Mouse (Mus musculus) forebrain, postnatal 0 days (tissue): Measurements from ENCODE around the gene 2810006K23Rik. TPM values are rescaled to one million over a fixed set of nuclear protein-coding genes. Genes with fewer than 3 reads are reported as not detected.
A peak's percentile ranks its signal among the peaks of the same experiment; 100 is the strongest.

Experiments
- ATAC-seq: fragments of 200-750 bp; cut with Nextera tagmentation; 2 replicates; pipeline ENCODE4 v1.8.0; 2017; ENCODE audit warnings: mild to moderate bottlenecking, moderate library complexity
- DNase-seq: peaks from one replicate; pipeline ENCODE4 v3.0.0-alpha.2; 2015
- H3K27ac ChIP-seq: fragments of 300-500 bp; sonication (generic); 2 replicates; pipeline ENCODE4 v1.5.1; 2014; ENCODE audit warnings: low read depth, mild to moderate bottlenecking, antibody characterized with exemption, low read length, moderate library complexity, mixed read lengths
- H3K27me3 ChIP-seq: fragments of 300-500 bp; sonication (generic); 2 replicates; pipeline ENCODE4 v1.6.1; 2014; ENCODE audit warnings: mild to moderate bottlenecking, low read length, mixed read lengths; ENCODE audit not compliant: insufficient read depth
- H3K36me3 ChIP-seq: fragments of 300-500 bp; sonication (generic); 2 replicates; pipeline ENCODE4 v1.6.1; 2014; ENCODE audit warnings: mild to moderate bottlenecking, moderate library complexity; ENCODE audit not compliant: insufficient read depth
- H3K4me1 ChIP-seq: fragments of 300-500 bp; sonication (generic); 2 replicates; pipeline ENCODE4 v1.6.1; 2014; ENCODE audit warnings: antibody characterized with exemption; ENCODE audit not compliant: insufficient read depth
- H3K4me2 ChIP-seq: fragments of 300-500 bp; sonication (generic); 2 replicates; pipeline ENCODE4 v1.6.1; 2014; ENCODE audit warnings: low read depth, mild to moderate bottlenecking, moderate library complexity
- H3K4me3 ChIP-seq: fragments of 300-500 bp; sonication (generic); 2 replicates; pipeline ENCODE4 v1.5.1; 2014; ENCODE audit warnings: low read depth, low read length, mixed read lengths
- H3K9ac ChIP-seq: fragments of 300-500 bp; sonication (generic); 2 replicates; pipeline ENCODE4 v1.6.1; 2014; ENCODE audit warnings: mild to moderate bottlenecking
- H3K9me3 ChIP-seq: fragments of 300-500 bp; sonication (generic); 2 replicates; pipeline ENCODE4 v1.6.1; 2016; ENCODE audit warnings: low read length
- CTCF ChIP-seq: sonication (generic); IDR thresholded peaks from 2 replicates; pipeline ENCODE4 v1.5.1; 2016; ENCODE audit warnings: antibody characterized with exemption, control low read depth, low read depth
- WGBS: fragments of 180-500 bp; shearing (Covaris S2); extraction: QIAGEN DNeasy Blood & Tissue Kit; methylation state at CpG from one replicate; pipeline ENCODE4 v1.1.7; 2014; 5-methylcytosine and 5-hydroxymethylcytosine counted together
- polyA plus RNA-seq: library from polyadenylated mRNA; unstranded; fragments of >200 nt; fragmentation: Nextera tagmentation; extraction: Ambion mirVana; gene quantifications from 2 replicates; pipeline ENCODE4 v1.2.1, GENCODE M21; 2015
- total RNA-seq: library from RNA; depleted of rRNA; stranded (reverse); fragments of >200 nt; gene quantifications from 2 replicates; pipeline ENCODE4 v1.2.3, GENCODE M21; 2014; rRNA removed

The 2810006K23Rik gene
- total RNA-seq (14.1 and 15.2 TPM in 2 replicates), polyA plus RNA-seq (9.1 and 9.2 TPM in 2 replicates)

DNA sequence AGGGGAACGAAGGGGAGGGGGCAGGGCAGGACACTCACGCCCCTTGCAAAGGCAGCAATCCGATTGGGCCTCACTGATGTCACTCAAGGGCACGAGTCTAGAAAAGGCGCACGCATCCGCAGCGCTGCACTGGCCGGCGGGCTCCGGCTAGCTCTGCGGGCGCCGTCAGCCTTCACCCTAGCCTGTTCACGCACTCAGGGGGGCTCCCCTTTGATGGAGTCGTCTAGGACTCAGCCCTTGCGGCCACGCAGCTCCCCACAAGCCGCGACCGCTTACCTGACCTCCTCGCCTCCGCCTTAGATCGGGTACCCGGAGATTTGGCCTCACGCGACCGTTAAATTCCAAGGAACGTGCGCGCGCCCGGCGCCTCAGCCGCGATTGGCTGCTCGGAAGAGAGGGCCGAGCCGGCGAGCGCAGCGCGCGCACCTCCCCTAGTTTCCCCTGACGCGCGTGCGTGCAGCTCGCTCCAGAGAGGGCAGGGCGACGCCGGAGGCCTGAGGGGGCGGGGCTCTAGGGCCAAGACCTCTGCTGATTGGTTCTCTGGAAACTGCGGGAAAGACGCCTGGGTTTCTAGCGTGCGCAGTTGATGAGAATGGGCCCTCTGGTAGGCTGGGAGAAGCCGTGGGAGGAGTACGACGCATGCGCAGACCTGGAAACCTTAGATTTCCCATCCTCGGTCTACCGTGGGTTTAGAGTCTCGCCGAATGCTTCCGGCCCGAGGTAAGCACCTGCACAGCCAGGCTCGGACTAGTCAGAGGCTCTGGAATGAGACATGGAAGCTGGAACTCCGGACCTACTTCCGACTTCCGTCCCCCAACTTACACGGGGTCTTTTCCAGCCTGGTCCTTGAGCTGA, at the start of gene 2810006K23Rik, which contains the start of gene Mphosph9:
TSS of gene 2810006K23Rik (plus strand) at position 580 of the 855 bp plus-strand sequence.
TSS of gene Mphosph9 (minus strand) at position 463 of the 855 bp plus-strand sequence.
- under 1% methylated on average over 70 of the region's 72 CpGs for WGBS
- ATAC-seq = peak; percentile 98
- H3K9ac ChIP-seq = peak within 1 kb of the TSS; percentile 82

DNA sequence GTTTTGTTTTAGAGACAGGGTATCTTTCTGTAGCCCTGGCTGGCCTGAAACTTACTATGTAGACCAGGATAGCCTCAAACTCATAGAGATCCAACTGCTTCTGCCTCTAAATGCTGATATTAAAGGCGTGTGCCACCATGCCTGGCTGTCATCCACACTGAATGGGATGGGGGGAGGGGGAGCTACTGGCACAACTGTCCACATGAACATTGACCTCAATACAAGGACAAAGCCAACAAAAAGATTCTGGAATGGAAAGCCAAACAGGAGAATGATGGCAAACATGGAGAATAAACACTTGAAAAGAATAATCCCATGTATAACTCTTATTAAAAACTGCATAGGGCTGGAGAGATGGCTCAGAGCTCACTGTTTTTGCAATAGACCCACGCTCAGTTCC, 45.0 kb upstream of the 2810006K23Rik start:
- H3K9me3 ChIP-seq = no peaks in the 10 kb centered on the region
- H3K4me1 ChIP-seq = no peaks in the 10 kb centered on the region
- H3K36me3 ChIP-seq = peaks cover 47% of the 10 kb centered on the region
- TF ChIP-seq CTCF = no peak
- no peak overlapping the region for H3K9ac ChIP-seq
- H3K27ac ChIP-seq = no peak overlapping the region
- no peak for ATAC-seq
- no peaks in the 10 kb centered on the region for H3K27me3 ChIP-seq
- 98% methylated on average over 2 of the region's 2 CpGs for WGBS
- H3K4me3 ChIP-seq = no peak overlapping the region
- no peak overlapping the region for H3K4me2 ChIP-seq
- no peak for DNase-seq

More for the DNA sequence above, at the start of gene 2810006K23Rik, which contains the start of gene Mphosph9:
- H3K9me3 ChIP-seq = no peaks in the 10 kb centered on the region
- peak within 1 kb of the TSS; percentile 70 for H3K4me3 ChIP-seq
- DNase-seq = peak; percentile 100
- H3K36me3 ChIP-seq = no peaks in the 10 kb centered on the region
- H3K4me1 ChIP-seq = peaks cover 13% of the 10 kb centered on the region
- H3K27ac ChIP-seq = peak within 1 kb of the TSS; percentile 99
- H3K4me2 ChIP-seq = peak within 1 kb of the TSS; percentile 83
- no peaks in the 10 kb centered on the region for H3K27me3 ChIP-seq
- no peak for TF ChIP-seq CTCF

DNA sequence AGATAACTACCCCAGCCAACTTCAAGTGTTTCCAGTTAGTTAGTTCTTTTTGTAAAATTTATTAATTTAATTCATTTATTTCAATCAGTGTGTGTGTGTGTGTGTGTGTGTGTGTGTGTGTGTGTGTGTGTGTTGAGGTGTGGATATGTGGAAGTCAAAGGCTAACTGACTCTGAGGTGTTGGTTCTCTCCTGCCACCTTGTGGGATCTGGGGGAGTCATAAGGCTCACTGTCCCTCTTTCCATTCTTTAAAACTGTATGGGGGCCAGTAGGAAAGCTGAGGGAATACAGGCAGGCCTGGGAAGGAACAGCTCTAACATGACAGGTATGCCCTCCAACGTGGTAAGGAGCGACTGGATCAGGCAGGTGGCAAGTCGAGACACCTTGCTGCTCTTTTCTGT, 43.6 kb upstream of the 2810006K23Rik start:
- Histone ChIP-seq H3K4me2 (no peak overlapping the region), H3K4me3 (no peak overlapping the region), H3K27me3 (no peaks in the 10 kb centered on the region), H3K36me3 (peaks cover 47% of the 10 kb centered on the region), H3K9me3 (no peaks in the 10 kb centered on the region), H3K27ac (no peak overlapping the region), H3K4me1 (no peaks in the 10 kb centered on the region), H3K9ac (no peak overlapping the region)
- TF ChIP-seq CTCF = peak; percentile 42; the same call in 1 of the 2 replicates
- DNase-seq (no peak), ATAC-seq (no peak)
- 64% methylated on average over 3 of the region's 3 CpGs for WGBS

DNA sequence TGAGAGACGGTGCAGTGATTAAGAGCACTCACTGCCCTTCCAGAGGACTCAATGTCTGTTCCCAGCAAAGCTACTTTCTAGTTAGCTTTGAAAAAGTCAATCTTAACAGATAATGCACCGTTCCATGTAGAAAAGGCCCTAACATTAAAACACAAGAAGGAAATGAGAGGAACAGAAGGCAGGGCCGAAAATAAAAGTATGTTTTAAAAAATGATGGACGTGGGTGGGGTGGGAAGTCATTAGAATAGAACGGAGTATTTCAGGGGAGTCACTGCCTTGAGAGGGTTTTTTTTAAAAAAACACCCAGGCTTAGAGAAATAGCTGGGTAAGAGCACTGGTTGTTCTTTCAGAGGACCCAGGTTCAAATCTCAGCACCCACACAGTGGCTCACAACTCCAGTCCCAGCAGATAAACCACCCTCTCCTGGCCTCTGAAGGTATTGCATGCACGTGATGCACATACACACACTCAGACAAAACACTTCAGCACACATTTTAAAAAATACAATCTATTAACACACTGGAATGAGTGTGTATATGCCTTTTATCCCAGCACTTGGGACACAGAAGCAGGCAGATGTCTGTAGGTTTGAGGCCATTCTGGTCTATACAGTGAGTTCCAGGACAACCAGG, 40.2 kb upstream of the 2810006K23Rik start:
- Histone ChIP-seq H3K4me3 (no peak overlapping the region), H3K36me3 (peaks cover 61% of the 10 kb centered on the region), H3K9ac (no peak overlapping the region), H3K27me3 (no peaks in the 10 kb centered on the region), H3K9me3 (no peaks in the 10 kb centered on the region), H3K27ac (no peak overlapping the region), H3K4me2 (no peak overlapping the region), H3K4me1 (no peaks in the 10 kb centered on the region)
- WGBS = 96% methylated on average over 6 of the region's 6 CpGs
- ATAC-seq = no peak
- TF ChIP-seq CTCF = no peak
- DNase-seq = no peak

DNA sequence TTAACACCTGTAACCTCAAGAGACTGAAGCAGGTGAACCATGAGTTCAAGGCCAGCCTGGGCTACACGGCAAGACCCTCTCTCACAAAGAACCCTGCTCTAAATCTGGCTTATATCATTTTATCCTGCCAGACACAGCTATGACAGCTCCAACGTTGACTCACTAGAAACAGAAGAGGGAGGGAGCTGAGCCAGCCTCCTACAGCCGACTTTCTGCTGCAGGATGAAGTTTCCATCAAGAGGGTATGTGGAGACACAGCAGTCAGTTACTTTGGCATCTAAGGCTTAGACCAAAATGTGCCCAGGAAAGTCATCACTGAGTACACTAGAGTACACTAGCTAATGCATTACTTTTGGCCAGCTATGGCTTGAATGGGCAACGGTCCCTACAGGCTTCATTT, 37.7 kb upstream of the 2810006K23Rik start:
- Histone ChIP-seq H3K9ac (no peak overlapping the region), H3K27ac (no peak overlapping the region), H3K4me1 (no peaks in the 10 kb centered on the region), H3K36me3 (peaks cover 68% of the 10 kb centered on the region), H3K4me3 (no peak overlapping the region), H3K4me2 (no peak overlapping the region), H3K9me3 (no peaks in the 10 kb centered on the region), H3K27me3 (no peaks in the 10 kb centered on the region)
- whole genome bisulfite sequencing = 91% methylated on average over 4 of the region's 4 CpGs
- no peak for TF ChIP-seq CTCF
- DNase-seq (no peak), ATAC-seq (no peak)

DNA sequence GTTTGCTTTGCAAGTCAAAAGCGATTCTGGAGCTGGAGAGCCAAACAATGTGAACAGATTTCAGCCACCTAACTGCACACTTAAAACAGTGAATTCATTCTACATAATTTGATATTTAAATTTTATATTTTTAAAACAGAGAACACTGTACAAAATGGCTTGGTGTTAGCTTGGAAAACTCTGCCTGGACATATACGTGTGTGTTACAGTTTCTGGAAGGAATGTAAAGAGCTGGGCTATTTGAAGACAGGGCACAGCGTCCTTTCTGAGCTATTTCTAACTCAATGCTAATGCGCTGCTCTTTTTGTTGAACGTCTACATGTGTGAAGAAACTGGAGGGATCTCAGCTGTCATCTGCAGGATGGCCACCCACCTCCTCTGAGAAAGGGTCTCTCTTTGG, 33.9 kb upstream of the 2810006K23Rik start:
- peaks cover 69% of the 10 kb centered on the region for H3K36me3 ChIP-seq
- H3K27me3 ChIP-seq = no peaks in the 10 kb centered on the region
- 79% methylated on average over 5 of the region's 5 CpGs for WGBS
- ATAC-seq = peak; percentile 32; the same call in 1 of the 2 replicates
- DNase-seq = peak; percentile 13
- no peaks in the 10 kb centered on the region for H3K9me3 ChIP-seq
- no peak overlapping the region for H3K9ac ChIP-seq
- H3K4me1 ChIP-seq = no peaks in the 10 kb centered on the region
- H3K4me2 ChIP-seq = no peak overlapping the region
- no peak overlapping the region for H3K27ac ChIP-seq
- H3K4me3 ChIP-seq = no peak overlapping the region
- no peak for TF ChIP-seq CTCF

DNA sequence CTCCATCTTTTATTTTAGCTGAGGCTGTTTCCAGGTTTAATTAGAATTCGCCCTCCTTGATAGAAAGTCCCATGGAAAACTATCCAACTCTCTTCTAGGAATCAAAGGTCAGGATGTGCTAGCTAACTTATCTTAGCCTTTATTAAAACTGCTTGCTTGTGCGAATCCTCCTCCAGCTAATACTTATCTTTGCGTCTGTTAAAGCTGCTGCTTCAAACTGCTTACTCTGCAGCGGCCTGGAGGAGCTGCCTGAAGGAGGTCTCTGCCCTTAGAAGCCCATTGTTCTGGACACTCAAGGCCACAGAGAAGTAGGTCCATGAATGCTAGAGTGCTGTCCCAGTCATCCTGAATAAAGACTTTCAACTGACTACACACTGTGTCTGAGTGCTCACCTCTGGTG, 31.4 kb upstream of the 2810006K23Rik start:
- no peak for TF ChIP-seq CTCF
- DNase-seq (no peak), ATAC-seq (no peak)
- H3K4me2 ChIP-seq = no peak overlapping the region
- H3K36me3 ChIP-seq = peaks cover 59% of the 10 kb centered on the region
- no peak overlapping the region for H3K4me3 ChIP-seq
- H3K9ac ChIP-seq = no peak overlapping the region
- H3K27me3 ChIP-seq = no peaks in the 10 kb centered on the region
- no peak overlapping the region for H3K27ac ChIP-seq
- WGBS = 93% methylated on average over 4 of the region's 4 CpGs
- no peaks in the 10 kb centered on the region for H3K9me3 ChIP-seq
- no peaks in the 10 kb centered on the region for H3K4me1 ChIP-seq
